Mouse (Mus musculus): Measurements from ENCODE around the gene Ccdc153. TPM values are rescaled to one million over a fixed set of nuclear protein-coding genes. Genes with fewer than 3 reads are reported as not detected.

The Ccdc153 gene
- total RNA-seq (2012; rRNA removed): not detected in 2 replicates
- polyA plus RNA-seq (2012; ENCODE audit: insufficient read depth in 1 of 2, insufficient read length in 2 of 2, low read depth in 1 of 2, low replicate concordance in 2 of 2, missing spikeins in 1 of 2): not detected

GRCm38 (mm10) chr9:44240399-44240798, at the start of gene Ccdc153:
Gene Ccdc153 (plus strand): TSS chr9:44240676.
- no peak for TF ChIP-seq CTCF (IDR thresholded peaks at IDR 0.05 in 2 of 3, conservative IDR thresholded peaks at IDR 0.05 in 1 of 3; ENCODE audit: control insufficient read depth in 1 of 3, insufficient read depth in 1 of 3, low read depth in 2 of 3, low read length in 3 of 3, poor library complexity in 1 of 3, severe bottlenecking in 1 of 3)
- no peak for TF ChIP-seq ZMIZ1 (IDR thresholded peaks at IDR 0.05; ENCODE audit: low read depth, low read length)
- no peak for TF ChIP-seq RCOR1 (IDR thresholded peaks at IDR 0.05; ENCODE audit: low read depth, low read length)
- no peak for TF ChIP-seq HCFC1 (IDR thresholded peaks at IDR 0.05; ENCODE audit: low read depth, low read length)
- TF ChIP-seq NELFE (IDR thresholded peaks at IDR 0.05; ENCODE audit: low read depth, low read length): no peak
- TF ChIP-seq MYB (IDR thresholded peaks at IDR 0.05; ENCODE audit: low read depth, low read length): no peak
- no peak for TF ChIP-seq GABPA (IDR thresholded peaks at IDR 0.05; ENCODE audit: low read depth, low read length)
- TF ChIP-seq BHLHE40 (IDR thresholded peaks at IDR 0.05; ENCODE audit: borderline replicate concordance, low read depth, low read length): no peak
- TF ChIP-seq KAT2A (conservative IDR thresholded peaks at IDR 0.05; ENCODE audit: low read depth, low read length): no peak
- no peak for TF ChIP-seq POLR2AphosphoS5 (IDR thresholded peaks at IDR 0.05; ENCODE audit: borderline replicate concordance, low read depth, low read length)
- TF ChIP-seq CHD2 (IDR thresholded peaks at IDR 0.05; ENCODE audit: low read length): no peak
- TF ChIP-seq RAD21 (IDR thresholded peaks at IDR 0.05; ENCODE audit: low read depth, low read length): no peak
- no peak for TF ChIP-seq ZNF384 (IDR thresholded peaks at IDR 0.05; ENCODE audit: low read depth, low read length)
- no peak for TF ChIP-seq NRF1 (IDR thresholded peaks at IDR 0.05; ENCODE audit: insufficient read depth, low read depth, low read length, poor library complexity, severe bottlenecking)
- no peak for TF ChIP-seq JUND (IDR thresholded peaks at IDR 0.05; ENCODE audit: low read depth, low read length)
- no peak for TF ChIP-seq POLR2A (IDR thresholded peaks at IDR 0.05; ENCODE audit: control insufficient read depth in 1 of 2, insufficient read depth in 1 of 2, low read depth in 1 of 2, low read length in 2 of 2, poor library complexity in 1 of 2)
- no peak for TF ChIP-seq E2F4 (IDR thresholded peaks at IDR 0.05; ENCODE audit: borderline replicate concordance, low read depth, low read length)
- Histone ChIP-seq H3K4me1 (ENCODE audit: control insufficient read depth in 1 of 2, insufficient read depth in 2 of 2, low read length in 2 of 2) (no peaks in the 10 kb centered on the region), H3K27me3 (ENCODE audit: control insufficient read depth in 1 of 2, insufficient read depth in 2 of 2, low read length in 2 of 2) (no peaks in the 10 kb centered on the region), H3K27ac (ENCODE audit: control insufficient read depth, low read depth, low read length) (no peak within 1 kb of the TSS), H3K9ac (ENCODE audit: control insufficient read depth, low read depth, low read length, poor library complexity, severe bottlenecking) (no peak within 1 kb of the TSS), H3K4me3 (ENCODE audit: control insufficient read depth in 1 of 2, insufficient read depth in 1 of 2, low read depth in 2 of 2, low read length in 2 of 2) (no peak within 1 kb of the TSS), H3K79me2 (ENCODE audit: control insufficient read depth, insufficient read depth, low read length, poor library complexity) (no peaks in the 10 kb centered on the region), H3K36me3 (ENCODE audit: control insufficient read depth in 1 of 2, insufficient read depth in 2 of 2, low read length in 2 of 2) (peaks cover 0 to 1% of the 10 kb centered on the region in 2 experiments; a peak in 2 of 4 replicates), H3K9me3 (replicated peaks; ENCODE audit: insufficient read depth, low read length) (no peaks in the 10 kb centered on the region)
- no peak for DNase-seq (ENCODE audit: low read depth, low spot score)

GRCm38 (mm10) chr9:44191166-44191565, 49.3 kb upstream of the Ccdc153 start:
- H3K9ac ChIP-seq (ENCODE audit: control insufficient read depth, low read depth, low read length, poor library complexity, severe bottlenecking): no peak overlapping the region
- peaks cover 3% of the 10 kb centered on the region; the same call in 1 of the 2 replicates for H3K79me2 ChIP-seq (ENCODE audit: control insufficient read depth, insufficient read depth, low read length, poor library complexity)
- no peak overlapping the region for H3K27ac ChIP-seq (ENCODE audit: control insufficient read depth, low read depth, low read length)
- H3K36me3 ChIP-seq (ENCODE audit: control insufficient read depth in 1 of 2, insufficient read depth in 2 of 2, low read length in 2 of 2): peaks cover 2 to 18% of the 10 kb centered on the region in 2 experiments; a peak in 2 of 4 replicates
- no peaks in the 10 kb centered on the region for H3K9me3 ChIP-seq (replicated peaks; ENCODE audit: insufficient read depth, low read length)
- H3K4me1 ChIP-seq (ENCODE audit: control insufficient read depth in 1 of 2, insufficient read depth in 2 of 2, low read length in 2 of 2): peaks cover 5 to 10% of the 10 kb centered on the region in 2 experiments
- no peak for TF ChIP-seq ZKSCAN1 (IDR thresholded peaks at IDR 0.05; ENCODE audit: low read depth, low read length)
- TF ChIP-seq ZMIZ1 (IDR thresholded peaks at IDR 0.05; ENCODE audit: low read depth, low read length): no peak
- no peak for TF ChIP-seq ZNF384 (IDR thresholded peaks at IDR 0.05; ENCODE audit: low read depth, low read length)
- no peak for TF ChIP-seq ZC3H11A (IDR thresholded peaks at IDR 0.05; ENCODE audit: low read depth, low read length)
- TF ChIP-seq GABPA (IDR thresholded peaks at IDR 0.05; ENCODE audit: low read depth, low read length): no peak
- TF ChIP-seq BHLHE40 (IDR thresholded peaks at IDR 0.05; ENCODE audit: borderline replicate concordance, low read depth, low read length): no peak
- TF ChIP-seq MAZ (IDR thresholded peaks at IDR 0.05; ENCODE audit: low read depth, low read length): no peak
- TF ChIP-seq MXI1 (IDR thresholded peaks at IDR 0.05; ENCODE audit: low read depth, low read length): no peak
- TF ChIP-seq POLR2AphosphoS2 (IDR thresholded peaks at IDR 0.05; ENCODE audit: low read length): no peak
- no peaks in the 10 kb centered on the region for H3K27me3 ChIP-seq (ENCODE audit: control insufficient read depth in 1 of 2, insufficient read depth in 2 of 2, low read length in 2 of 2)
- H3K4me3 ChIP-seq (ENCODE audit: control insufficient read depth in 1 of 2, insufficient read depth in 1 of 2, low read depth in 2 of 2, low read length in 2 of 2): no peak overlapping the region
- DNase-seq (ENCODE audit: low read depth, low spot score): no peak

All from MEL (cell line).